Mouse (Mus musculus) ES-Bruce4 (cell line): ENCODE data around the gene Glo1.

Experiments
- CTCF ChIP-seq: IDR thresholded peaks from one replicate; pipeline ENCODE4 v1.8.1; 2011; ENCODE audit warnings: low read depth, low read length
- EP300 ChIP-seq: IDR thresholded peaks from 2 replicates; pipeline ENCODE4 v1.6.1; 2011; ENCODE audit warnings: low read depth, low read length; ENCODE audit not compliant: insufficient read depth
- POLR2A ChIP-seq: IDR thresholded peaks from one replicate; pipeline ENCODE4 v1.8.1; 2011; ENCODE audit warnings: low read length; ENCODE audit not compliant: insufficient read depth

DNA sequence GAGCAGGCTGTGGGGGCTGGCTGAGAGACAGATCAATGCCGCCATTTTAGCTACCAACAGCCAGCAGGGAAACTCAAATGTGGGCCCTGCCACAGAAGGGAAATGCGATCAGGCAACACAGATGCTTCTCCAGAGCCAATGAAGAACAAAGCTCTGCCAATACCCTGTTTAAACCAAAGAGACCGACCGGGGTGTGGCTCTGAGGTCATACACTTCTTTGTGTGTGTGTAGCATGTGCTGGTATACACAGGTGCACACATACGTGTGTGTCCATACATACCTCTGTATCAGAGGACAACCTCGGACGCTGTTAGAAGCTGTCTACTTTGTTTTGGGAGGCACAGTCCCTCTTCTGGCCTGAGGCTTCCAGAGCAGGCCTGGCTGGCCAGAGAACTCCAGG lies 19.3 kb downstream of the Glo1 start:
- TF ChIP-seq CTCF (no peak), POLR2A (no peak), EP300 (no peak)
